Mouse (Mus musculus) gastrocnemius, postnatal 14 days (tissue): ENCODE measurements at regions not wholly inside any gene's neighbourhood (a gene's known extent, or its start where the extent isn't known, plus 50 kb on each side); places are given as distances from the start of the nearest gene placed in this dataset.

Experiments used
- DNase-seq: peaks from one replicate; pipeline ENCODE4 v3.0.0; 2021; ENCODE audit warnings: mixed read lengths
- intact Hi-C: fragments of 180-260 bp; cut with DNase I; formaldehyde crosslinking; loops from one replicate; pipeline ENCODE4 v1.15.1; 2025; ENCODE audit warnings: low total_unique reads

GRCm38 (mm10) chr16:51881127-51881526 is 149.9 kb upstream of the Cblb start:
- intact Hi-C loops = no loop called here
- no peak for DNase-seq

- intact Hi-C loops = no loop called here
- DNase-seq = no peak
These were observed 147.2 kb upstream of the Cblb start for GRCm38 (mm10) chr16:51883813-51884212.

- DNase-seq = no peak
- intact Hi-C loops = no loop called here
These were observed 143.5 kb upstream of the Cblb start for GRCm38 (mm10) chr16:51887496-51887895.

- DNase-seq = no peak
- intact Hi-C loops = no loop called here
These were observed 125.4 kb upstream of the Cblb start for GRCm38 (mm10) chr16:51905588-51905987.

GRCm38 (mm10) chr16:51906686-51907085 is 124.3 kb upstream of the Cblb start:
- intact Hi-C loops = no loop called here
- DNase-seq = no peak

- intact Hi-C loops = no loop called here
- DNase-seq = no peak
These were observed 121.0 kb upstream of the Cblb start for GRCm38 (mm10) chr16:51910046-51910445.

GRCm38 (mm10) chr16:51911109-51911765 is 119.8 kb upstream of the Cblb start:
- no peak for DNase-seq
- intact Hi-C loops = no loop called here

GRCm38 (mm10) chr16:51915034-51915928 is 115.7 kb upstream of the Cblb start:
- intact Hi-C loops = no loop called here
- DNase-seq = no peak

GRCm38 (mm10) chr16:51915929-51916308 is 115.1 kb upstream of the Cblb start:
- intact Hi-C loops = no loop called here
- no peak for DNase-seq

- intact Hi-C loops = no loop called here
- DNase-seq = no peak
These were observed 114.7 kb upstream of the Cblb start for GRCm38 (mm10) chr16:51916337-51916736.

- intact Hi-C loops = no loop called here
- no peak for DNase-seq
These were observed 114.2 kb upstream of the Cblb start for GRCm38 (mm10) chr16:51916820-51917219.

GRCm38 (mm10) chr16:51917540-51917939 is 113.5 kb upstream of the Cblb start:
- no peak for DNase-seq
- intact Hi-C loops = no loop called here

- no peak for DNase-seq
- intact Hi-C loops = no loop called here
These were observed 110.0 kb upstream of the Cblb start for GRCm38 (mm10) chr16:51921025-51921424.

GRCm38 (mm10) chr16:51922589-51922988 is 108.4 kb upstream of the Cblb start:
- intact Hi-C loops = no loop called here
- no peak for DNase-seq

GRCm38 (mm10) chr16:51925639-51926038 is 105.4 kb upstream of the Cblb start:
- DNase-seq = no peak
- intact Hi-C loops = no loop called here

GRCm38 (mm10) chr16:51933122-51933521 is 97.9 kb upstream of the Cblb start:
- intact Hi-C loops = no loop called here
- no peak for DNase-seq

GRCm38 (mm10) chr16:51933965-51934364 is 97.1 kb upstream of the Cblb start:
- DNase-seq = no peak
- intact Hi-C loops = no loop called here

GRCm38 (mm10) chr16:51937298-51937697 is 93.7 kb upstream of the Cblb start:
- peak; percentile 24 for DNase-seq
- intact Hi-C loops = no loop called here

- intact Hi-C loops = no loop called here
These were observed 92.0 kb upstream of the Cblb start for GRCm38 (mm10) chr16:51939061-51939460.

GRCm38 (mm10) chr16:51940574-51940973 is 90.5 kb upstream of the Cblb start:
- no peak for DNase-seq
- intact Hi-C loops = no loop called here

More at GRCm38 (mm10) chr16:51939061-51939460, 92.0 kb upstream of the Cblb start:
- no peak for DNase-seq
